Mouse (Mus musculus): ENCODE data around the gene Fam229a.

Gene Fam229a

DNA sequence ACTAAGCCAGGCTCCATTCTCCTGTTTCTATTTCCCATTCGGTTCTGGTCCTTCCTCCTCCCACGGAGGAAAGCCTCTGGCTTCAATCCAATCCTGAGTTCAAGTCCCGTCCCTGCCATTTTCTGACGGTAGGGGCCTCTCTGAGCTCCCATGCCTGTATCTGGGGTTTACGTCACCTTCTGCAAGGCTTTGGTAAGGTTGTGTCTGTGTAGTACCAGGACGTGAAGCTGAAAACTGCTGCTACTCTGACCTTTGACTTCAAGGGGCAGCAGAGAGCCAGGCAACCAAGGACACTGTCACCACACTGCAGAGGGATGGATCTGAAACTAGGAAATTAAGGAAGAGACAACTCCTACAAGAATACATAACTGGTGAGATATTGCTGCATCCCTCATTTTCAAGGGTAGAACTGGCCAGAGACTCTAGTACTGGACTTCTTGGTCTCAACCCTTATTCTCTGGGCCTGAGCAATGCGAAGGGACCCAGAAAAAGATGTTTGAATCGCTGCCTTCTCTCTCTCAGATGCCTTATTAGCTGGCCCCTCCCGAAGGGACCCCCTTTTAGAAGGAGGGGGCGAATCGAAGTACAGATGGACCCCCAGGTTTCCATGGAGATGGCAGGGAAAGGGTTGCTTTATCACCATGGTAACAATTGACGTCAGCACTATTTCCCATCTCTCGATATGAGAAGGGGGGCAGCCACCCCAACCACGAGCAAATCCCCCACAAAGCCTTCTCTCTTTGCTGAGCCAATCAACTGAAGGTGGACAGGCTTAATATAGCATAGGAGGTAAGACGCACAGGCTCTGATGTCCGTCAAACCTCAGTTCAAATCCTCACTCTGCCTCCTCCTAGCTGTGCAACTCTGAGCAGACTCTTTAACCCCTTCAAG lies 4.9 kb downstream of the Fam229a start:
- no peak for DNase-seq (ENCODE audit: low read depth, low spot score)

DNA sequence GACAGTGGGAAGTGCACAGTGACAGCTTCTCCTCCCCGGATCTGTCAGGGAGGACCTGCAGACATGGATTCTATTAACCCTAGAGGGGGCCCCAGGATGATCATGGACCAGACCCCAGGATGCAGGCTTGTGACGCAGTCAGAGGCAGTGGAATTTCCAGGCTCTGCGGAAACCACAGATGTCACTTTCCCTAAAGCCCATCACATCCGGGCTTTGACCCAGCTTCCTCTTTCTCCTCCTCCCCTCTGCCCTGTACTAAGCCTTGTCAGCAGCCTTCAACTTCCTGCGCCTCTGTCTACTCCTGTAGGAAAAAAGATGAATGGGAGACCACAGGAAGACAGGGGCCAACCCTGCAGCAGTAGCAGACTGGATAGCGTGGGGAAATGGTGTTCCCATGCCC lies 5.6 kb downstream of the Fam229a start:
- DNase-seq (ENCODE audit: low read depth, low spot score) = no peak

DNA sequence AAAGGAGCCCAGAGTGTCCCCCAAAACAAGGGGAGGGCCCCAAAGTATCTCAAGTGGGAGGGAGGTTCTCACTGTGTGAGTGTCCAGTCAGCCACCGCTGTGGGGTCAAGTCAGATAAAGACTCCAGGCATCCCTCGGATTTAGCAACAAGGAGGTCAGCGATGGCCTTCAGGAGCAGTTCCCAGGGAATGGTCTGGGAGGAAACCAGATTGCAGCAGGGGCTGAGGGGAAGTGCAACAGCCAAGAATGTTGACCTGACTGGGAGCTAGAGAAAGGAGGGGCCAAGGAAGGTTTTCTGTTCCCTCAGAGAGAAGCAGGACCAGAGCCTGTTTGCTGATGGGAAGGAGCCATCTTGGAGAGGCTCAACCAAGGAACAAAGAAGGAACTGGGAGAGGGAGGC lies 8.0 kb downstream of the Fam229a start:
- DNase-seq (ENCODE audit: low read depth, low spot score) = no peak

DNA sequence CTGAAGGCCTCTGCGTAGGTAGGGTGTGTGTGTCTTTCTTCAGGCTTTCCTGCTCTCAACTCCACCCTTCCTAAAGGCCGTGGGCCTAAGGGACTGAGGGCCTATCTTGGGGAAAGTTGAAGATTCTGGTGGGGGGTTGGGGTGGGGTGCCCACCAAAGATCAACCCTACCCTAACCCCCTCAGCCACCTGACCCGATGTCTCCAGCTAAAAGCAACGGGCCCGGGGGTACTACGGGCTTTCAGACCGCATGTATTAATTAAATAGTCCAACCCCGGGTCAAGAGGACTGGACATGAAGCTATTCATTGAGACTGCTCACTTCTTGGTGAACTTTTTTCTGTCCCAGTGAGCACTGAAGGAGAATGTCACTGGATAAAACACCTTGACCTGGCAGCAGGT lies 9.0 kb downstream of the Fam229a start:
- DNase-seq (ENCODE audit: low read depth, low spot score) = no peak

DNA sequence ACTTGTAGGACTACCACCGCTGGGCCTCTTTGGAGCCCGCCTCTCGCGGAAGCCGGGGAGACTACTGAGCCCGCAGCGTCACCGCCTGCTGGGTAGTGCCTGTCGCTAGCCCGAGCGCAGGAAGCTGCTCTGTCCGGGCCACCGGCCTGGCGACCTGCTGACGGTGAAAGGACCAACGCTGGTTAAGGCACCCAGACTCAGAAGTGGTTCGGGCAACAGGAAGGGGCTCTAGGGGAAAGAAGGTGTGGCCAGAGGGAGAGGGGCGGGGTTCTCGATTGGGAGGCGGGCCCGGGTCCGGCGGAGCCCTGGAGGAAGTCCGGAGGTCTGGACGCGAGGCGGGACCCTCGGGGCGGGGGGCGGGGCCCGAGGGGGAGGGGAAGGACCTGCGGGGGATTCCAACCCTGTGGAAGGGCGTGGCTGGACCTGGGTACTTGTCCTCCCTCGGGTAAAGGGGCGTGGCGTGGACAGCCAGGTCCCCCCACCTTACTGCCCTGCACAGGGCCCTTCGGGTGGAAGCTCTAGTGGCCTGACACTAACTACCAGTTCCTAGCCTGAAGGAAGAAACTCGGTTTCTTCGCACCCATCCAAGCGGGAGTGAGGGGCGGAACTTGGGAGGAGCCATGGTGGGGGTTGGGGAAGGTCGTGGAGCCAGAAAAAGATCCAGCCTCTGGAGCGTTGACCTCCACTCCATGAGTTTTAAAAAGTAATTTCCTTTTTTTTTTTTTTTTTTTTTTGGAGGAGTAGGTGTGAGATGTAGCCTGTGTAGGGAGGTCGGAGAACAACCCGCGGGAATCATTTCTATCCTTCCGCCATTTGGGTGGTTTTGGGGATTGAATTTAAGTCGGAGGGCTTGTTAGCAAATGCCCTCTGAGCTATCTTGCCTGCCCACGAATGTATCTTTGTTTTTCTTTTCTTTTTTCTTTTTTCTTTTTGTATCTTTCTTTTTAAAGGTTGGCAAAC lies 9.9 kb downstream of the Fam229a start:
- no peak for DNase-seq (ENCODE audit: low read depth, low spot score)

DNA sequence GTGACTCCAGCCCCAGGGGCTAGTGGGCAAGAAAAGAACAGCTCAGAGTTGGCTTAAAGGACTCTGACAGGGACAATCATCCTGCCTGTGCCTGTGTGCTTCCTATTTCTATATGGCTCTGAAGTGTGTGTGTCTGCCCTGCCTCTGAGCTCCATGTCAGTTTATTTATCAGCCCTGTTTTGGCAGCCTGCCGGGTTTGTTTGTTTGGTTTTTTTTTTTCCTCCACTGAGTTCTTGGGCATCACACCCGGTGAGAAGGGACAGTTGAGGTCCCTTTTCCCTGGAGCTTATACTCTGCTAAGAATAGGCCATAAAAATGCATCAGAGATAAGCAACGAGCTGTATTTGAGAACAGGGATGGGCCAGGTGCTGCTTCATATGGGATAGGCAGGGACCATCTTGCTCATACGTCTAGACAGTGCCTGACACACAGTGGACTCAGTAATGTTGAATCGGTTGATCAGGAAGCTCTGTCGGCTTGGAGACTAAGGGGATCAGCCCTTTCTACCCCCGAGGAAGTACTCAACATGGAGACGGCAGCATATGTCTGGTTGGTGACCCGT lies 11.4 kb downstream of the Fam229a start:
- DNase-seq (ENCODE audit: low read depth, low spot score) = no peak

DNA sequence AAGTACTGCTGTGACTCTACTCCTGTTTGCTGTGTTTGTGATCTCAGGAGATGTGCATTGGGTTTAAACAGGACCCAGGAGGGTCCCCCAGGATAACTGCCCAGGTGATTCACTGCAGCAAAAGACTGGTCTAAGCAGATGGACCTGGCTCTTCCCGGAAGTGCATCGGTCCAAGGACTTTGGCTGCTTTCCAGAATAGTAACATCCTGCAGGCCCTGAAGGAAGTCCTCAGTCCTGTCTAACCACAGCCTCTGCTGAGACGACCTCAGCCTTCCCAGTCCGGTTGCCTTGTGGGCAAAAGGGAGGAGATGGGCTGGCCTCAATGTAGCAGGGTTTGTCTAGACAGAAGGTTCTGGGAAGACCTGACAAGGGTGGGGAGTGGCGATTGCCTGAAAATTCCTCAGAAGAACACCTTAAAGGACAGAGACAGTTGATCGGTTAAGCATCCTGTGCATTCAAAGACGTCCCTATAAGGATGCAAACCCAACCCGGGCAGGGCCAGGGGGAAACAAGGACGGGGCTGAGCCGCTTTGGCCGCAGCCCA lies 12.0 kb downstream of the Fam229a start:
- DNase-seq (ENCODE audit: low read depth, low spot score) = peak; percentile 29

DNA sequence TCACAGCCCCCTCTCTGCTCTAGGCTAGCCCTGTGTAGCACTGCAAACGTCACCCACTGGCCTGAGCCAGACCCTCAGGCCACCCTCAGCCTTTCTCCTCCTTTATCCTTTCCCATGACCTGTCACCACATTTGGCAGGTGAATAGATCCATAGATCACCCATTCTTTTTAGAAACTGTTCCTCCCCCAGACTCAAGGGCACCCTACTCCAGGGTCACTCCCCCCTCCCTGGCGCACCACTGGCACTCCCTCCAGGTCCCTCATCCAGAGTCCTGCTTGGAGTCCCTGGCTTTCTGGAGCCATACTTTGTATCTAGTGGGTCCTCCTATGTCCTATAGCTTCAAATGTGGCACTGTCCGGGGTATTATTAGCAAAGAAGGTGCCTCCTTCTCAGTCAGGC lies 14.5 kb downstream of the Fam229a start:
- DNase-seq (ENCODE audit: low read depth, low spot score) = no peak

DNA sequence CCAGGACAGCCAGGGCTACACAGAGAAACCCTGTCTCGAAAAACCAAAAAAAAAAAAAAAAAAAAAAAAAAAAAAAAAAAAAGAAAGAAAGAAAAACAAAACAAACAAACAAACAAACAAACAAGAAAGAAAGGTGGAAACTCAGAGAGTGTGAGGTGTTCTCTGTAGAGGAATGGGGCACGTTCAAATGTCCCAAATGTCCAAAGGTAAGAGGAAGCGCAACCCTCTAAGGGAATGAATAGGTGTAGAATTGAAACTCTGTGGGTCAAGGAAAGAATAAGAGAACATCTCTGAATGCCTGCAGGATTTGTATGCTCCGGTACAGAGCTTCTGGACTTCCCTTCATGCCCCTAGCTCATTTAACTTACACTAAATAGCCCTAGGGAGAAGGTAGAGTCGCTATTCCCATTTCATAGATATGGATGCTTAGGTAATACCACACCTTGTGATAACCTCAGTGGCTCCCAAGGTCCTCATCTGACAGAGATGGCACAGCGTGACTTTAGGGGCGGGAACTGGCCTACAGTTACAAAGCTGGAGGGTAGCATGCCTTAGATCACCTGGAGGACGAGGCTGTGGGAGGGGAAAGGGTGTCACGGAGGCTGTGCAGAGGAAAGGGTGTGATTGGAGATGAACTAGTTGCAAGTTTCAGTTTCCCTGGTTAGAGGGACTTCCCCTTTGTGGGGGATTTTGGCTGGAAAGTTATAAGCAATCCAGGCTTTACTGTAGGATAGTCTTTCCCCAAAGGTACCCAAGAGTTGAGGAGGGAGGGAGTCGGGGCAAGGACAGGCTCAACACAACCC lies 16.6 kb downstream of the Fam229a start:
- no peak for DNase-seq (ENCODE audit: low read depth, low spot score)

DNA sequence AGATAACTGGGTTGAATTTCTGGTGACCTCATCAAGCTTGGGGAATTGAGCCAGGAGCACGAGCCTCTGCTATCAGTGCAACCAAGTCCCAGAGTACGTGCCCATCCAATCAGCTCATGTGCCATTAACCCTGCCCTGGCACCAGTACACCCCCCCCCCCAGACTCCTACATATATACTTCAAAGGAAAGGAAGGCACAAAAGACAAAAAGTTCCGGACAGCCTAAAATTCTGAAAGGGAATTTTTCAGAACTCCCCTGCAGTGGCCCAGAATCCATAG lies 17.2 kb downstream of the Fam229a start:
- no peak for DNase-seq (ENCODE audit: low read depth, low spot score)

DNA sequence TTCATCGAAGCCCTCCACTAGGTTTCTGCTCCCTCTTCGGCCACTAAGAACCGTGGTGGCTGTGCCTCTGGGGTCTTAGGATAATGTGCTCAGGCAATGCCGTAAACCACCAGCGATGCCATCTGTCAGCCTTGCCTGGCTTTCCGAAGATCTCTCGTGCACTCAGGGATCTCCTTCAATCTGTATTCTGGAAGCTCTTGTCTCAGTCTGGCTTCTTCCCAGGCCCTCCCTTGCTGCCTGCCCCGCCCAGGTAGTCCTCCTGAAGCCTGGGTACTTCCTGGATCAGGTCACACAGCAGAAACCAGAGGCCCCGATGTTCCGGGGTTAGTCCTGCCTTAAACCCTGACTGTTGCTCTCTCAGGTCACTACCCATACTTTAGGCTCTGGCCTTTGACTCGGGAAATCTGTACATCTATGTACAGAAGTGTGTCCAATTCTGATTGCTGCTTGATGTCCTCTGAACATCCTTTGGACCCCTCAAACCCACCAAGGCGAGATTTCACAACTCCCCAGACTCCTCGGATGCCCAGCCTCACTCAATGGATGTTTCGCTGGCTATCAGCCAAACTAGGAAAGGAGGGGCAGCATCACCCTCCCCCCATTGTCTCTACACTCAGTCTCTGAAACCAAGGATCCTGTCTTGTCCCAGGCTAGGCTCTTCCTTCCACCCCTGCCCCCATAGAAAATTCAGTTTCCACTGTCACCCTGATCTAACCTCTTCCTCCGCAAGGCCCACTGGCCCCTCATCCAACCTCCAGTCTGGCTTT lies 18.0 kb downstream of the Fam229a start:
- DNase-seq (ENCODE audit: low read depth, low spot score) = no peak

DNA sequence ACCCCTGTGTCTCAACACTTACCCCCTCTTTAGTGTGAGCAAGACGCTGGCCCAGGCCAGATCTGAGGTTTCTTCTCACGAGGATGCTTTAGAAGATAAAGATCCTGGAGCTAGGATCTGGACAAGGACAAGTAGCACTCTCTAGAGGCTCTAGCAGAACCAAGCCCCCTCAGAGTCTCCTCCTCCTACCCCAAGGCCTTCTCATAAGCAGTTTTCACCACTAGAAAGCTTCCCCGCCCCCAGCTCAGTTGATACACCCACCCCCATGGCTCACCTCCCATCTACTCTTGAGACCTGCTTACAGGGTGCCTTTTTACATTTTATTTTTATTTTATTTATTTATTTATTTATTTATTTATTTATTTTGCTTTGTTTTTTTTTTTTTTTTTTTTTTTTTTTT lies 18.7 kb downstream of the Fam229a start:
- no peak for DNase-seq (ENCODE audit: low read depth, low spot score)

DNA sequence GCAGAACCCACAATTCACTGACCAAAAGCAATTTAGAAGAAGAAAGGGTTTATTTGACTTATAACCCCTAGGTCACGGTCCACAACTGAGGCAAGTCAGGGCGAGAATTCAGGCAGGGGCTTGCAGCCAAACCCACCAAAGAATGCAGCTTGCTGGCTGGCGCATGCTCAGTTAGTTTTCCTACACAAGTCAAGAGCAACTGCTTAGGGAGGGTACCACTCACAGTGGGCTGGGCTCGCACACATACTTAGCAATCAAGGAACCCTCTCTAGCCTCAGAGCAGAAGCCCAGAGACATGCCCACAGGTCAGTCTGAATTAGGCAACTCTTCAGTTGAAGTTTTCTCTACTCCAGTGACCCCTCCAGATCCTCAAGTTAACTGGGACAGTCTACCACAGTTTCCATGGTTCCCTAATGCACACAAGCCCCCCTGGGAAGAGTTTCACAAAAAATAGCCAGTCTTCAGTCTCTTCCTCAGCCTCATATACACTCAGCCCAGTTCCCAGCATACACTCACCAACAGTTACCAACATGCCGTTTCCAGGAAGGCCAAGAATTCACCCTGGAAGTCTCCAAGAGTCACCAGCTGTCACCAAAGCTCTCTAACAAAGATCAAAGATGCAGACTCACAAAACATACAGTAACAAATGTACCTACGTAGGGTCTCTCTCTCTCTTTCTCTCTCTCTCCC lies 19.9 kb downstream of the Fam229a start:
- no peak for DNase-seq (ENCODE audit: low read depth, low spot score)

DNA sequence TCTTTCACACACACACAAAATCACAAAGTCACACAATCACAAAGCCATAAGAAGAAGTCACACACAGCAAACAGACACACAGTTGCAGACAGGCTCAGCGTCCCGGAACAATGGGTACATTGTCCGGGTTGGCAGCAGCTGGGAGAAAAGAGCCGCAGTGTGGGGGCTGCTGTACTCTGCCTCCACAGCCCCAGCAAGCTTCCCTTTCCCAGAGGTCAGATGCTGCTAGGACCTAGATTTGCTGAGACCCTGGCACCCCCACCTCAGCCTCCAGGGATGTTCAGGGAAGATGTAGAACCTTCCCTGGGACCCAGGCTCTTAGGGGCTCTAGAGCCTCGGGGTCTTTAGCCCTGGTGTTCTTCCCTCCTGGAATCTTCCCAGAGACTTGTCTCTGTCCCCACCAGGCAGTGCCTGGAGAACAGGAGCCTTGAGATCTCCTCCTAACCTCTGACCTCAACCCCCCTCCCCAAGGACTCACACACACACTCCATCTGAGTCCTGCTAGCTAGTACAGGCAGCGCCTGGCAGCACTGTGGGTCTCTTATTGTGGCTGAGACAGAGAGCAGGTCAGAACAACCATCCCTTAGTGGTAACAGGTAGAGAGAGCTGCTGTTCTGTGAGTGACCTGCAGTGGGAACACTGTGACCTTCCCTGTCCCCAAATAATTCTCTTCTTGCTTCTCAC lies 20.6 kb downstream of the Fam229a start:
- DNase-seq (ENCODE audit: low read depth, low spot score) = no peak

DNA sequence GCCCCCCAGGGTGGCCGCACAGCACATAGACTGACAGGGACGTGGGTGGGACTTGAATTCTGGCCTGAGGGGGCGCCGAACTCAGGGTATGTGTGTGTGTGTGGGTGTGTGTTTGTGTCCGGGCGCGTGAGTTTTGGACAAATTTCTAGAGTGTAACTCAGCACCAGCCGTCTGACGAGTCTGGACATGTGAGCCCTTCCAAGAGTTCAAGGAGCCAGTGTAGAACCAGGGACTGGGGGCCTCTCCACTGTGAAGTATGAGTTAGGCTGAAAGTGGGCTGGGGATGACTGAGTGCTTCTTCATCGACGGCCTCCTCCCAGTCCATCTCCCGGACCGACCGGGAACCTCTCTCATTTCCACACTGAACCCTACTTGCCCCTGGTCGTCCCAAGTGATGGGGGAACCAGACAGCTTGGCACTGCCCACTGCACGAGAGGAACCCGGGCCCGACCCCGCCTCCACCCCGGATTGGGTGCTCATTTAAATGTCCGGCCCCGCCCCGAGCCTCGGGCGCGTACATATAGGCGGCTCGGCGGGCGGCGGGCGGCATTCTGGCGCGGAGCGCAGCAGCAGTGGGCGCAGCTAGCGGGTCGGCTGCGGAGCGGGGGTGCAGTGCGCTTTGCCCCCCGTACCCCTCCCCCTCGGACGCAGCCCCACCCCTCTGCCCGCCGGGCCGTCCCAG lies 22.2 kb downstream of the Fam229a start, which contains the start of gene Marcksl1:
Marcksl1 (plus strand) TSS at position 496 of the 682 bp plus-strand sequence.
- DNase-seq (ENCODE audit: low read depth, low spot score) = peak; percentile 81

DNA sequence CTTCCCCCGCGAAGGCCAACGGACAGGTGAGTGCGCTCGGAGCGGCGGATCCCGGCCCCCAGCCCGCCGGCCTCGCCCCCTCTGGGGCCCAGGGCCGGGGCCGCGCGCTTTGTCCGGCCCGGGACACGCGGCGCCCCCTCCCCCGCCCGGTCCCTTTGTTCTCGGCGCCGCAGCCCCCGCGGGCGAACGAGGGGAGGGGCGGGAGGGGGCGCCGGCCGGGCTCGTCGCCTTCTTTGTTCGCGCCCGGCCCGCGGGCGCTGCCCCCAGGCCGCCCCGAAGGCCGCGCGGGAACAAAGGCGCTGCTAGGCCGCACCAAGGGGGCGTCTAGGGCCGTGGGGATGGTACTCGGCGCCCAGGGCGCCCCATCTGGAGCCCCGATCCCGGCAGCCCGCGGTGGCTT lies 22.9 kb downstream of the Fam229a start:
- DNase-seq (ENCODE audit: low read depth, low spot score) = no peak

DNA sequence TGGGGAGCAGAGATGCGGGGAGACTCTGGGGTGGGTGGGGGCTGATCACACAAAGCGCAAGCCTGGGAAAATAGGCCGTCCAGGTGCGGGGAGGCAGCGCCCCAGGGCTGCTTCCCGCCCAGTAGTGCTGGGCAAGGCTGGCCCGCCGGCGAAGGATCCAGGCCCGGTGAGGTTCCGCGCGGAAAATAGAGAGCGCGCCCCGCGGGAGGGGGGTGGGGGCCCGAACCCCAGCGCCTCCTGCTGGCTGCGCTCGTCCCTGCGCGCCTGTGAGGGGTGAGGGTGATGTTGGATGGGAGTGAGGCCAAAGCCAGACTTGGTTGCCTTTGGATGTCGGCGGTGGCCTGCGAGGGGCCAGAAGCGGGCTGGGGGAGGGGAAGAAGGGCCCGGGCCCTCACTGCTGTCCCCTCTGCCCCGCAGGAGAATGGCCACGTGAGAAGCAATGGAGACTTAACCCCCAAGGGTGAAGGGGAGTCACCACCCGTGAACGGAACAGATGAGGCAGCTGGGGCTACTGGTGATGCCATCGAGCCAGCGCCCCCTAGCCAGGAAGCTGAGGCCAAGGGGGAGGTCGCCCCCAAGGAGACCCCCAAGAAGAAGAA lies 23.4 kb downstream of the Fam229a start:
- peak; percentile 62 for DNase-seq (ENCODE audit: low read depth, low spot score)

DNA sequence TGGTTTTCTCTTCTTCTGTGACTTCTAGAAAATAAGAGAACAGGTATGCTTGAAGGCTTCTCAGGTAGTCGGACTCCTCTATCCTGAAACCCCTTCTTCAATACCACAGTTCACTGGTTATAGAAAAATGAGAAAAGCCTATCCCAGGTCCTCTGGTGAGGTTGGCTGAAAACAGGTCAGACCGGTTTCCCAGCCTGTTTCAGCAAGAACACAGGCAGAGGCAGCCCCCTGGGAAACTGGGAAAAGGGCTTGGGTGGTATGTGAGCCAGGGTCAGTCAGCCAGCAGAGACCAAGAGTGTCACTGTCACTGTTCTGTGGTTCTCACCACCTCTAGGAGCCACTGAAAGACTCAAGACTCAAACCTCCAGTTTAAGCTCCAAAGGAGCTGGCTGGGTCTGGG lies 25.9 kb downstream of the Fam229a start:
- no peak for DNase-seq (ENCODE audit: low read depth, low spot score)

Measured in 3T3-L1 (cell line).